Mouse (Mus musculus) C2C12 (cell line): Measurements from ENCODE around the gene Uck2.

Source experiments
- CEBPB ChIP-seq: IDR thresholded peaks from one replicate; pipeline ENCODE4 v1.6.1; 2011; ENCODE audit warnings: low read depth, mild to moderate bottlenecking, control low read depth, moderate library complexity
- CTCF ChIP-seq: IDR thresholded peaks from one replicate; pipeline ENCODE4 v1.5.1; 2011; ENCODE audit not compliant: control insufficient read depth, insufficient read depth, insufficient read length
- FOSL1 ChIP-seq: IDR thresholded peaks from one replicate; pipeline ENCODE4 v1.8.0; 2011; ENCODE audit warnings: mild to moderate bottlenecking, low read length; ENCODE audit not compliant: poor library complexity, insufficient read depth, severe bottlenecking
- MYOD1 ChIP-seq: IDR thresholded peaks from one replicate; pipeline ENCODE4 v1.6.1; 2011; ENCODE audit warnings: low read depth; ENCODE audit not compliant: control insufficient read depth, insufficient read length
- MYOG ChIP-seq: IDR thresholded peaks from one replicate; pipeline ENCODE4 v1.6.1; 2011; ENCODE audit not compliant: control insufficient read depth, insufficient read length; ENCODE audit errors: extremely low read depth
- USF1 ChIP-seq: IDR thresholded peaks from one replicate; pipeline ENCODE4 v1.6.1; 2011; ENCODE audit warnings: low read depth, mild to moderate bottlenecking, control low read depth, moderate library complexity

- TF ChIP-seq CTCF (no peak), MYOG (no peak), USF1 (no peak), MYOD1 (no peak), CEBPB (no peak), FOSL1 (no peak)
These were observed 11.5 kb downstream of the Uck2 start for GRCm38 (mm10) chr1:167273380-167274163.
